Mouse (Mus musculus) right cerebral cortex, postnatal 10 days (tissue): ENCODE results near the gene Ksr2.
"Not testable (repeated sequence)": the region's sequence is repeated elsewhere in the genome, so short reads cannot be mapped to it uniquely, and the experiment has no call there.

Experiments used
- DNase-seq, 2 experiments: peaks; one replicate each; pipeline ENCODE4 v3.0.0; 2021; ENCODE audit warnings: low spot score in 2 of 2

Ksr2 gene

DNA sequence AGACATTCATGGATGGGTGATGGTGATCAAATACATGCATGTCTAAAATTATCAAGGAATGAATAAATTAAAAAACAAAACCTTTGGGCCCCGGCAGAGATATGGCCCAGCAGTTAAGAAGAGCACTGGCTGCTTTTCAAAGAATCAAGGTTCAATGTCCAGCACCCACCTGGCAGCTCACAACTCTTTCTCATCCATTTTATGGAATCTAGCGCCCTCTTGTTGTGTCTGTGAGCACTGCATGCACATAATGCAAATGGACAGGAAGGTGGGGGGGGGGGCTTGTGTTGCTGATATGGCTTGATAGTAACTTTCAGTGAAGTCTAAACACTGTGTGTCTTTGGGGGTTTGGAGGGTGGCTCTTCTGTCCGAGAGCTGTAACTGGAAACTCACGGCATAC, 5.6 kb upstream of the Ksr2 start:
- no peak for DNase-seq

DNA sequence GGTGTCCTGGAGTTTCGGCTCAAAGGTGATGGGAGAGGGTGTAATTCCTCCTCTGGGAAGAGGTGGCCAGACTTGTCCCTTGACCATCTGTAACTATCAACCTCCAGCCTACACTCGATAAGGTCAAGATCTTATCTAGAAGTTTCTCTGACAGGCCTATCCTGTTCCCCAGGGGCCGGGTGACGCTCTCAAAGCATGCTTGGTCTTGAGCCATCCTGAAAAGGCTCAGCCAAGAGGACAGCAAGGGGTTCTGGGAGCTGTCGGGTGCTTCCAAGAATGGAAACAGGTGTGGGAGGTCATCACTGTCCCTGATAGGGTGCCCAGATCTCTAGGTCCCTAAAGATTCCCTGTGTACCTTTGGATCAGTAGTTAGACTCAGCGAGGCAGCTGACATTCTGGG, 4.4 kb upstream of the Ksr2 start:
- no peak for DNase-seq

DNA sequence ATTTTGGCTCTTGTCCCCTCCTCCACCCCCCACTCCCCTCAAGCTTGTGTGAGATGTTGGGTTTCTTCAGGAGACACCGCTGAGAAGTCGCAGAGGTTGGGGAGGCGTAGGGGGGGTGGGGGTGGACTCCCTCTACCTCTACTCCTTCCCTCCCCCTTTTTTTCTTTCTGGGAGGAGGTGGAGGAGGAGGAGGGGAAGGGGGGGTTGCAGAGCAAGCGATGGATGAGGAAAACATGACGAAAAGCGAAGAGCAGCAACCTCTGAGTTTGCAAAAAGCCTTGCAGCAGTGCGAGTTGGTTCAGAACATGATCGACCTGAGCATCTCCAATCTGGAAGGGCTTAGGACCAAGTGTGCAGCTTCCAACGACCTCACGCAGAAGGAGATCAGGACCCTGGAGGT, 811 bp downstream of the Ksr2 start:
- DNase-seq, result peak; percentile 53 to 58

DNA sequence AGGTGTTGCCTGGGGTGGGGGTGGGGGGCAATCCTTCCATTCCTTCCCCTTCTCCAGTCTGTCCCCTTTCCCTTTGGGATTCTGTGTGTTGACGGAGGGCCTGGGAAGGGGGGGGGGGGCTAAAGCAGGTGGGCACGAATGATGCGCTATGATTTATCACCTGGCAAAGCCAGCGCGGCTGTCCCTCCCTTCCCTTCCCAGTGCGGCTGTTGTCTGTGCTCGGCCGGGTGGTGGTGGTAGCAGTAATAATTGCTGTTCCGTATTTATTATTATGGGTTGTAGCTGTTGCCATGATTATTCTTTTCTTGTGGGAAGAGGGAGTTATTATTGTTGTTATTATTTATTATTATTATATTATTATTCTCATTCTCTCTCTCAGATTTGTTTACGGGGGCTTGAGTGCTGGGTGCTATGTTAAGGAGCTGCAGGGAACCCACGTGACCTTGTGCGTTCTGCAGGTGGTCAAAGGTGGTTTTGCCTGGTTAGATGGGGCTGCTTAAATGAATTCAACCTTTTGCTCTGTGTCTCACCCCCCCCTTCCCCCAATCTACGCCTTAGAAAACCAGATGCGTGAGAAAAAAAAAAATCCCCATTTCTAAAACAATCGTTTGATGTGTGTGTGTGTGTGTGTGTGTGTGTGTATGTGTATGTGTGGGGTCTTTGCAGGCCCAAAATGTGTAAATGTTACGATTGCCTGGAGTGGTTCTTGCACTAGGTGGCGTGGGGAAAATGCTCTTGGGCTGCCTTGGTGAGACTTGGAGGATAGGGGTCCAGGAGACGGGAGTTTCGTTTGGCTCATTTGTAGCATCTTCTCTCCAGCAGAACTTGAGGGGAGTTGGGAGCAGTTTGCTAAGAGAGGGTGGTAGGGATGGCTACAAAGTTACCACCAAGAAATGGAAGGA, 1.5 kb downstream of the Ksr2 start:
- peak; percentile 43 to 53 for DNase-seq

DNA sequence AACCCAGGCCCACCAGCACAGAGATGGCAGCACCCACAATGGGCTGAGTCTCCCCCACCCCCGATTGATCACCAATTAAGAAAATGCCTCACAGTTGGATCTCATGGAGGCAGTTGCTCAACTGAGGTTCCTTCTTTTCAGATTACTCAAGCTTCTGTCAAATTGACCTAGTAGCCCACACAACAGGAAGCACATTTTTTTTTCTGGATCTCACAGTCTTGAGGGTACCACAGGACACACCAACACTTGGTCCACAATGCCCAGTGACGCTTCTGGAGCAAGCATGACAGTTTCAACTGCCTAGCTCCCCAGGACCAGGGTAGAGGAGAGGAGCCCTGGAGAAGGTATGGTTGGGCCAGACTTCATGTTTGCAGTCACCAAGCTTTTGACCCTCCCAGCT, 3.6 kb downstream of the Ksr2 start:
- no peak for DNase-seq

DNA sequence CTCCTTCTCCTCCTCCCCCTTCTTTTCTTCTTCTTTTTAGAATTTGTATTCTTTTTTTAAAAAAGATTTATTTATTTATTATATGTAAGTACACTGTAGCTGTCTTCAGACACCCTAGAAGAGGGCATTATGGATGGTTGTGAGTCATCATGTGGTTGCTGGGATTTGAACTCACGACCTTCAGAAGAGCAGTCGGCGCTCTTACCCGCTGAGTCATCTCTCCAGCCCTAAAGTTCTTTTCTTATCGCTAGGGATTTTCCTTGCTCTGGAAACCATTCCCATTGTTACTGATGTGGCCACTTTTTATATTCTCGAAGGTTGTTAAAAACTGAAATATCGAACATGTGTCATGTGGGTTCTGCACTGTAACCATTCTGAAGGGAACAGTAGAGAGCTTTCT, 19.7 kb downstream of the Ksr2 start:
- DNase-seq, result not testable (repeated sequence)

DNA sequence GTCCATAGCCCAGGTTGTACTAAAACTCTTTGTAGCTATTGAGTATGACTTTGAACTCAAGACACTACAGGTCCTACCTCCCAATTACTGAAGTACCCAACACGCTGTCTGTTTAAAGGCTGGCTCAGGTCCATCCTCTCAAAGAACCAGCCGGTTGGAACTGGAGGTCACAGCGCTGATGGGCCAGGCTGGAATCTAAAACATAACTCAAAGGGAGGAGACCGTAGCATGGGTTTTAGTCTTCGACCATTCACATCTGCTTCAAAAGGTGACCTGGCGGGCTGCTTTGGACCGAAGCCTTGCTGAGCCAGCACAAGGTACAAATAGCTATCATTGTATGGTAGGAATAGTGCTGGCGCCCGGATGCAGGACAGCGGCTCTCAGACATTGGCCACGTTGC, 26.5 kb downstream of the Ksr2 start:
- no peak for DNase-seq

DNA sequence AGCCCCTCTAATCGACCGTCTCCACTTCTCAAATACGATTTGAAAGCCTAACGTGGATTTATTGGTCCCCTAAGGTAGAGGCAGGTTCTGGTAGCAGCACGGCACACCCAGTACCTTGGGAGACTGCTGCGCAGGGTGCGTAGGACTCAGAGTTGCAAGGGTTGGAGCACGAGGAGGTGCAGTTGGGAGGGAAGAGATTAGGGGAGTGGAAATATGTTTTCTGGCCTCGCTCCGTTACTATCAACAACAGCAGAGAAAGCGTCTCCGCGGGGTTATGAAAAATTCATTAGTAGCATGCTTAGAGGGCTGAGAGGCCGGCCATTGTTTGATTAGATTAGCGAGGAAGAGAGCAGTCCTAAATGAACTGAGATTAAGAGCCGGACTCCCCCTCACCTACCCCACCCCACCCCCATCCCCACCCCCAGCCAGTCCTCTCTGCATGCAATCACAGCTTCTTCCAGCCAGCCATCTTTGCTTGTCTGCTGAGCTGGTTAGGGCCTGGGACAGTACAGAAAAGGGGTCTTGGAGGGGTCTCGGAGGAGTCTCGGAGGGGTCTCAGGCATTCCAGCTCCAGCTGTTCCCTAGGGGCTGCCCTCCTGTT, 27.5 kb downstream of the Ksr2 start:
- DNase-seq, result no peak

DNA sequence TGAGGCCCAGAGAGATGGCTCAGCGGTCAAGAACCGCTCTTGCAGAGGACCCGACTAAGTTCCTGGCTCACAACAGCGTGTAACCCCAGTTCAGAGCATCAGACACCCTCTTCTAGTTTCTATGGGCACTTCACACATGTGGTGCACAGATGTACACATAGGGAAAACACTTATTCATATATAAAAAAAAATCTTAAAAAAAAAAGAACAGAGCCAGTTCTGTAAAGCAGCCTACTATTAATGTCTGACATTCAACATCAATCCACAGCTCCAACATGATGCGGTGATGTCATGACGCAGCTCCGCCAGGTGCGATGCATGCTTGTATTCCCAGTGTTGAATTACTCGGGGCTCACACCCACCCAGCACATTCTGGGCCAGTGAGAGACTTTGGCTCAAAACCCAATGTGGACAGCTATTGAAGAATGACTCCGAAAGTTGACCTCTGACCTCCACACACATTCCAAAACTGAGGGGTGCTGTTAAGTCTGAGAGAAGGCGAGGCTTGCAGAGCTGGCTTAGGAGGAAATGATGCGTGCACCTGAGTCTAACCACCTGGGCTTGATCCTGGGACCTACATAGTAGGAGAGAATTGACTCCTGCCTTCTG, 28.5 kb downstream of the Ksr2 start:
- no peak for DNase-seq

DNA sequence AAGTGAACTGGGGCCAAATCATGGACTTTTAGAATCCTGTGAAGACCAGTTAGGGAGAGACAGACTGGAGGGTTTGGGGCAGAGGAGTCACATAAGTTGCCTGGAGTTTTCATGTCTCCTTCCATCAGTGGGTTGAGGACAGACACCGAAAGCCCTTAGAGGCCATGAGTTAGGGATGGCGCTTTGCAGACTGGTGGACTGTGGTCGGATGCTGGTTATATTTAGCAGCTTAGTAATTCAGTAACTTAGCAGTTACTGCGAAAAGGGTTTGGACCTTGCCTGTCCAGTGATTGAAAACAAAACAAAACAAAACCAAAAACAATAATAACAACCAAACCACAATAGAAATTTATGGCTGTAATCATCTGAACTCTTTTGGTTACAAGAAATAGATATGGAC, 29.3 kb downstream of the Ksr2 start:
- DNase-seq, result no peak

DNA sequence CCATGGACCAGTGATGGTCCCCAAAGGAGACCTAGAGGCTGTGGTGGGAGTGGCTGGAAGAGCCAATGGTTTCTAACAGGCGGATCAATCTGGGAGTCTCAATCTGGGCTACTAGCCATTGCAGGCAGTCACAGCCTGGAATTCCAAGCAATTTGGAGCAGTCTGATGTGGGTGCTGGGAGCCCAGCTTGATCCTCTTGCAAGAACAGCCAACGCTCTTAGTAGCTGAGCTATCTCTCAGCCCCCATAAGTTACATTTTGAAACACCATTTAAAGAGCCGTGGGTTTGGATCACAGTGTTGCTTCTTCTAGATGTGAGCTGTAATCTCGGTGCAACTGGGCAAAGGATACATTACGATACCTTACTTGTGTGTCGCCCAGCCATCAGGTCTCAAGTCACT, 30.1 kb downstream of the Ksr2 start:
- DNase-seq, result peak in 1 of 2 experiments; percentile 53

DNA sequence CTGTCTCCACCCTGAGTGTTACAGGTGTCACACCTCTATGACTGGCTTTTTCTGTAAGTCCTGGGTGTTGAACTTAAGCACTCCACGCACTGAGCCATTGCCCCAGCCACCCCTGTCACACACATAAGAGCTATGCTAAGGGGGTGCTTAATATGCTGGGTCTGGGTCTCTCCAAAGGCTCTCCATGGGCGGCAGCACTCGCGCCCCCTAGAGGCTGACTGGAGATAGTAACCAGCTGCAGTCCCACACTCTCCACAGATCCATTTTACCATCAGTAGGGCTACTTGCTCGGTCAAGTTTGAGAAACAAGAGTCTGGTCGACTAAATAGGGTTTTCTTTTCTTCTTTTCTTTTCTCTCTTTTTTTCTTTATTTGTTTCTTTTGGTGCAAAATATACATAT, 33.9 kb downstream of the Ksr2 start:
- DNase-seq, result no peak

DNA sequence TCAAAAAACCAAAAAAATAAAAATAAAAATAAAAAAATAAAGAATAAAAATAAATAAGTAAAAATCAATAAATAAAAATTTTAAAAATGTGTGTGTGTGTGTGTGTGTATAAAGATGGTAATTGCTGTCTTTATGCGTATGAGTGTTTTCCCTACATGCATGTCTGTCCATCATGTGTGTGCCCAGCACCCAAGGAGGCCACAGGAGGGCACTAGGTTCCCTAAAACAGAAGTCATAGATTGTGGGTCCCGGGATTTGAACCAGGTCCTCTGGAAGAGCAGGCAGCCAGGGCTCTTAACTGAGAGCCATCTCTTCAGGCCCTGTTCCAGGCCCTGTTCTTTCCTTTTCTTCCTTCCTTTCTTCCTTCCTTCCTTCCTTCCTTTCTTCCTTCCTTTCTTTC, 38.2 kb downstream of the Ksr2 start:
- DNase-seq, result no peak

DNA sequence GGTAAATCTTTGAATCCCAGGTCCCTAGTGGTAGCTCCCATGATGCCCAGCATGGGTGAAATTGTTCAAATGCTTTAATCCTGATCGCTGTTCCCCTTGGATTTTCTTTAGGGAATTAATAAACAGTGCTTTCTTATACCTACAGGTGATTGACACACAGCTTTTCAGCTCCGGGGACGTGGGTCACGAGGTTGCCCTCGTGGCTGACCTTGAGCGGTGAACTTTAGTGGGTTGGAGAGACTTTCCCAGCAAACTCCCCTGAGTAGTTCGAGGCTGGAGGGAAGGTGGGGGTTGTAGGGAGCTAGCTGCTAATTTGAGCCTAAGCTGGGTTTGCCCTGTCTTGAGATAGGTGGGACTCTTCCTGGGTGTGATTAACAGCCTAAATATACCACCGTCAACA, 41.7 kb downstream of the Ksr2 start:
- no peak for DNase-seq

DNA sequence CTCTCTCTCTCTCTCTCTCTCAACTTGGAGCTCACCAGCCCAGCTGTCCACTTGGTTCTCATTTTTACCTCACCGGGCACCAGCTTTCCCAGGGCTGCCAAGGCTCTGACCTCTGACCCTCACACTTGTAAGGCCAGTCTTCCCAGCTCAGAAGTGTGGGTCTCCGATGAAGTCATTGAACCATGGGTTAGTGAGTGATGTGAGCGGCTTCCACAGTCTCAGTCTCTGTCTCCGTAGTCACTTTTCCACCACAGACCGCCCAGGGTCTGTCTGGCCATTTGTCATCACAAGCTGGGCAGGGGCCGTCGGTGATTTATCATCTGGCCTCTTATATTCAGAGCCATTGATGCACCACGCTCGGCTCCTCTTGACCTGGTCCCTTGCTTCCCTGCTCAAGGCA, 43.3 kb downstream of the Ksr2 start:
- DNase-seq, result no peak

DNA sequence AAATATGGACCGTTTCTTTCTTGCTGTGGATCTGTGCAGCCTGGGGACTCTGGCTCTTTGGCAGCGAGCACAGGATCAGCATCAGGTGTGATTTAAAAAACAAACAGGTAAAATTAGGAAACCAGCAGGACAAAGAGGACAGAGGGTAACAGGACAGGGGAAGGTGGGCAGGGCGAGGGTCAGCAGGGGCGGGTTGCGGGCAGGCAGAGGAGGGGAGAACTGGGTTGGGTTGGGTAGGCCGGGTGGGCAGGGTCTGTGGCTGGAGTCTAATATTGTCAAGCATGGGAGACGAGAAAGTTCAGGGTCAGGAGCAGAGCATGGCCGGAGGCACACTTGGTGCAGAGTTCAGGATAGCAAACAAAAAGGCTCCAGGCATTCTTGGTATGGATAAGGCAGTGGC, 43.8 kb downstream of the Ksr2 start:
- DNase-seq, result no peak

DNA sequence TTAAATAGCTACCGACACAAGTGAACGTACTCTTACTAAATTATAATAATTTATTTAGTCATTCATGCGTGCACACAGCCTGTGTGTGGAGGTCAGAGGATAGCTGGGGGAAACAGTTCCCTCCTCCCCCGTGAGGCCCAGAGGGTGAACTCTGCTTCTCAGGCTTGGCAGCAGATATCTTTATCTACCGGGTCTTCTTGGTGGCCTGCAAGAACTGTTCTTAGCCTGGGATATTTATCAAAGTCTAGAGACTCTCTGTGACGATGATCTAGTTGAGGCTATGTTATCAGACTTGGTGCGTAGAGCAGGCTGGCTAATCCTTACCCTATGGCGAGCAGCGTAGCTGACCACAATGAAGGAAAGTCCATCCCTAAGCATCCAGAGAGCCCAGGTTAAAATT, 45.1 kb downstream of the Ksr2 start:
- no peak for DNase-seq

DNA sequence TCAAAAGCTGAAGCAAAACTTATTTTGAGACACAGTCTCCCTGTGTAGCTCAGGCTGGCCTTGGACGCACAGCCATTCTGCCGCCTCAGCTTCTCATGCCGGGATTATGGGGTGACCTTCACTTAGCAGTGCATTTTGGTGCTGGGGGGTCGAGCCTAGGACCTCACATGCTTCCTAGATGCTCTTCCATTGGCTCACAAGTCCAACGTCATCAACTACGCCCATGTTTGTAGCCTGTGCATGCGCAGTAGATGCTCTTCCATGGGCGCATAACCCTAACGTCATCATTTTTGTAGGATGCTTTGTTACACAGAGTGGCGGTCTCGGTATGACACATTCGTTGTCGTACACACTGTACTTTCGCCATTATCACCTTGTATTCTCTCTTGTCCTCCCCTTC, 46.5 kb downstream of the Ksr2 start:
- DNase-seq, result no peak

DNA sequence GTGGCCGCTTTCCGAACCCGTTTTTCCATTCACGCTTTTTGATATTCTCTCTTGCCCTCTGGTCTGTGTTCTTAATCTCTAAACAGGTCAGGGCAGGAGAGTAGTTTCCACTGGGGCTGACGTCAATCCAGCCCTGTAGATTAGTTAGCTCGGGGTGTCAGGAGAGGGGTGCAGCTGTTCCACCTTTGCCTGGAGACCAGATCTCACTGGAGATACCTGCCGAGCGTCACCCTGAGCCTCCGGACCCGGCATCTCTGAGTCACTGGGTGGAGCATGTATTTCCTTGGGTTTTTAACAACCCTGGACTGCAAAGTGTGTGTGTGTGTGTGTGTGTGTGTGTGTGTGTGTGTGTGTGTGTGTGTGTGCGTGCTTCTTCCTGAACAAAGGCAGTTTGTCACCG, 53.3 kb downstream of the Ksr2 start:
- no peak for DNase-seq

DNA sequence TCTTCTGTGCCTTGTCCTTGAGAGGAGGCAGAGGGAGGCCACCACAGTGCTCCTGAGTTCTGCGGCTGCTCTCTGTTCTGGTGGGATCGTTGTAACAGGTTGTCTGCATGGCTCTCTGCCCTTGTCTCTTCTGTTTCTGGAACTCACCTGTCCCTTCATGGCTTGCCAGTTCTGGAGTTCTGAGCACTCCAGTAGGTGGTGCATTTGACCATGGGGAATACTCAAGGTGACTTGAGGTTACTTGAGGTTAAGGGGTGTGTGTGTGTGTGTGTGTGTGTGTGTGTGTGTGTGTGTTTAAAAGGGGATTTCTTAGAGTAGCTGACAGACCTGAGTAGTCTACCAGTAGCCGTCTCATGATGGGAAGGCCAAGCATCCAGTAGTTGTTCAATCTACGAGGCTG, 55.2 kb downstream of the Ksr2 start:
- DNase-seq, result no peak

DNA sequence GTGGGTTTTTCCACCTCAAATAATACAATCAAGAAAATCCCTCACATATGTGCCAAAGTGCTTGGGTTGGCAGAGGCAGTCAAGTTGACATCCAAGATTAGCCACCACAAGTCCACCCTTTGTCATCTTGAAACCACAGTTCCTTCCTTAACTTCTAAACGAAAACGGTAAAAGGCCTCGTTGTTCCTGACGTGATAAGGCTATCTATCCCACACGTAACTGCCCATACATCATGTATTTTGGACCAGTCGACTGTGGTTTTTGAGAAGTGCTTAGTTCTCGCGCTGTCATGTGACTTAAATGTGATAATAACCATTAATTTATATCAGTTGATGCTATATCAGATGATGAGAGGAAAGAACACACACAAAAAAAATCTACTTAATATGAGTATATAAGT, 55.8 kb downstream of the Ksr2 start:
- DNase-seq, result no peak

DNA sequence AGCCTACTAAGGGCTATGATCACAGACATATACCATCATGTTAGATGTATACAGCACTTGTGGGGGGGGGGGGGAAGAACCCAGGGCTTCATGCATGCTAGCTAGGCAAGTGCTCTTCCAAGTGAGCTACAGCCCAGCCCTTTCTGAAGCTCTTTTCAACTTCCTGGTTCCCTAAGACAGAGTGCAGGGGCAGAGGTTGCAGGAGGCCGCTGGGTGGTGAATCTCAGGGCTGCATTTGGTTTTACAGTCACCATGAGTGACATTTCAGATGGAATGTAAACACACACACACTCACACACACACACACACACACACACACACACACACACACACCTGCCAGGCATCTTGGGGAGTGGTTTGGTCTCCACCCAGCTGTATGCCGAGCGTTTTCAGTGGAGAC, 67.4 kb downstream of the Ksr2 start:
- no peak for DNase-seq

DNA sequence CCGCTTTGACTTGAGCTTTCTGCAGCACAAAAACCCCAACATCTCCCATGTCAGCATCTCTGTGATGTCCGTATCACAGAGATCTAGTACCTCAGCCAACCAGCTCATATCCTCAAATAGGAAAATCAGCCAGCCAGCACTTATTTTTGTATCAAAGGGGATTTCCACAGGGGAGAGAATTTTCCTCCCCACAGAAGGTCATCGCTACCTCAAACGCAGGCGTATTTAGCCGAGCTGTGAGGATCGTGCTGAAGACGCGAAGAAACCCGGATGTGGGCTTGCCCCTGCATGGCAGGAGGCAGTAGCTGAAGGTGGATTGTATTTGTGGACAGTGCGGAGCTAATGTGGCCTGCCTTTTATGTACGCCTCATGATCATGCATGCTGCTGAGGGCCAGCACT, 67.8 kb downstream of the Ksr2 start:
- no peak for DNase-seq
